Mouse (Mus musculus) liver, postnatal 0 days (tissue): ENCODE results near the gene Ctnnb1.

Experiments
- CTCF ChIP-seq: sonication (generic); IDR thresholded peaks from 2 replicates; pipeline ENCODE4 v1.5.1; 2016; ENCODE audit warnings: antibody characterized with exemption, low read depth
- EP300 ChIP-seq: IDR thresholded peaks from 2 replicates; pipeline ENCODE4 v1.6.1; 2016; ENCODE audit warnings: antibody characterized with exemption, low read depth, mild to moderate bottlenecking

GRCm38 (mm10) chr9:120963104-120963503, 34.1 kb downstream of the Ctnnb1 start:
- TF ChIP-seq CTCF: no peak
- no peak for TF ChIP-seq EP300
